Mouse (Mus musculus) left cerebral cortex, postnatal 10 days (tissue): Measurements from ENCODE around the gene Gls2. TPM values are rescaled to one million over a fixed set of nuclear protein-coding genes. Genes with fewer than 3 reads are reported as not detected.
A peak's percentile ranks its signal among the peaks of the same experiment; 100 is the strongest.

ENCODE experiments used
- DNase-seq, 2 experiments: peaks; one replicate each; pipeline ENCODE4 v3.0.0; 2021 to 2022; ENCODE audit warnings: low spot score in 2 of 2, mixed read lengths in 1 of 2; ENCODE audit errors: extremely low spot score in 1 of 2
- intact Hi-C: fragments of 180-260 bp; cut with DNase I; formaldehyde crosslinking; loops from one replicate; pipeline ENCODE4 v1.15.1; 2025
- total RNA-seq, 2 experiments: library from RNA; stranded (reverse); gene quantifications; 2 replicates each; pipeline ENCODE4 v1.2.3; 2021

Gls2 gene
- total RNA-seq, 2 experiments from 2014 or later, result 17.8 to 18.7 TPM

- intact Hi-C loops, result no loop called here
- DNase-seq, result no peak
Observed at GRCm38 (mm10) chr10:128221533-128222286, 27.5 kb downstream of the Gls2 start.

- intact Hi-C loops, result no loop called here
- DNase-seq, result no peak
Observed at GRCm38 (mm10) chr10:128225064-128225463, 30.8 kb downstream of the Gls2 start.

GRCm38 (mm10) chr10:128225538-128225937 lies 31.3 kb downstream of the Gls2 start, which contains the start of gene Mip:
Gene Mip, plus strand, starts transcription at chr10:128225838.
- no peak for DNase-seq
- intact Hi-C loops, result no loop called here

GRCm38 (mm10) chr10:128227592-128227991 lies 33.3 kb downstream of the Gls2 start:
- DNase-seq, result no peak
- intact Hi-C loops, result no loop called here

- intact Hi-C loops, result no loop called here
- DNase-seq, result no peak
Observed at GRCm38 (mm10) chr10:128228009-128228408, 33.8 kb downstream of the Gls2 start.

GRCm38 (mm10) chr10:128230582-128230981 lies 36.3 kb downstream of the Gls2 start:
- intact Hi-C loops, result no loop called here
- no peak for DNase-seq

- intact Hi-C loops, result no loop called here
- no peak for DNase-seq
Observed at GRCm38 (mm10) chr10:128231146-128231545, 36.9 kb downstream of the Gls2 start.

GRCm38 (mm10) chr10:128231697-128232419 lies 37.6 kb downstream of the Gls2 start, which contains the start of gene Timeless:
Gene Timeless, plus strand, starts transcription at chr10:128232065.
- intact Hi-C loops, result no loop called here
- peak; percentile 72 to 90 for DNase-seq

GRCm38 (mm10) chr10:128232420-128232985 lies 38.2 kb downstream of the Gls2 start:
- intact Hi-C loops, result no loop called here
- peak; percentile 57 to 66 for DNase-seq

GRCm38 (mm10) chr10:128236321-128236720 lies 42.1 kb downstream of the Gls2 start:
- intact Hi-C loops, result no loop called here

GRCm38 (mm10) chr10:128237807-128238480 lies 43.7 kb downstream of the Gls2 start:
- intact Hi-C loops, result no loop called here
- no peak for DNase-seq

More at GRCm38 (mm10) chr10:128236321-128236720, 42.1 kb downstream of the Gls2 start:
- DNase-seq, result no peak

GRCm38 (mm10) chr10:128239140-128239539 lies 44.9 kb downstream of the Gls2 start:
- no peak for DNase-seq
- intact Hi-C loops, result no loop called here

GRCm38 (mm10) chr10:128240131-128240530 lies 45.9 kb downstream of the Gls2 start:
- no peak for DNase-seq
- intact Hi-C loops, result no loop called here

GRCm38 (mm10) chr10:128243252-128243651 lies 49.0 kb downstream of the Gls2 start:
- no peak for DNase-seq
- intact Hi-C loops, result no loop called here

GRCm38 (mm10) chr10:128244121-128244520 lies 49.9 kb downstream of the Gls2 start:
- intact Hi-C loops, result no loop called here

GRCm38 (mm10) chr10:128247020-128247732 lies 52.9 kb downstream of the Gls2 start:
- peak in 1 of 2 experiments; percentile 78 for DNase-seq
- intact Hi-C loops, result no loop called here

More at GRCm38 (mm10) chr10:128244121-128244520, 49.9 kb downstream of the Gls2 start:
- no peak for DNase-seq

GRCm38 (mm10) chr10:128250565-128250964 lies 56.3 kb downstream of the Gls2 start:
- DNase-seq, result no peak
- intact Hi-C loops, result no loop called here

GRCm38 (mm10) chr10:128253677-128254255 lies 59.5 kb downstream of the Gls2 start, which contains the start of gene Apon:
Gene Apon, plus strand, starts transcription at chr10:128254096.
- DNase-seq, result no peak
- intact Hi-C loops, result no loop called here
